Mouse (Mus musculus) gastrocnemius, postnatal 36 days (tissue): ENCODE results near the gene Pyroxd2. TPM values are rescaled to one million over a fixed set of nuclear protein-coding genes. Genes with fewer than 3 reads are reported as not detected.
A peak's percentile ranks its signal among the peaks of the same experiment; 100 is the strongest.
"Not testable (repeated sequence)": the region's sequence is repeated elsewhere in the genome, so short reads cannot be mapped to it uniquely, and the experiment has no call there.

Experiments used
- DNase-seq, 2 experiments: peaks; one replicate each; pipeline ENCODE4 v3.0.0; 2022
- intact Hi-C: fragments of 180-260 bp; cut with DNase I; formaldehyde crosslinking; loops from one replicate; pipeline ENCODE4 v1.15.1; 2025
- long read RNA-seq, 2 experiments: library from polyadenylated mRNA; stranded (forward); transcript quantifications; one replicate each; pipeline ENCODE4 v2.0.0; 2021
- total RNA-seq, 2 experiments: library from RNA; stranded (reverse); gene quantifications; 2 replicates each; pipeline ENCODE4 v1.2.3; 2021

The Pyroxd2 gene
- under 1 TPM; 0.79 to 0.96 TPM for total RNA-seq
- long read RNA-seq, experiment 1, result 0 reads
- long read RNA-seq, experiment 2, partial matches to known transcripts, result 1 of 2 reads
- long read RNA-seq, experiment 2, other reads (novel, unspliced or antisense), result 0 of 2 reads

DNA sequence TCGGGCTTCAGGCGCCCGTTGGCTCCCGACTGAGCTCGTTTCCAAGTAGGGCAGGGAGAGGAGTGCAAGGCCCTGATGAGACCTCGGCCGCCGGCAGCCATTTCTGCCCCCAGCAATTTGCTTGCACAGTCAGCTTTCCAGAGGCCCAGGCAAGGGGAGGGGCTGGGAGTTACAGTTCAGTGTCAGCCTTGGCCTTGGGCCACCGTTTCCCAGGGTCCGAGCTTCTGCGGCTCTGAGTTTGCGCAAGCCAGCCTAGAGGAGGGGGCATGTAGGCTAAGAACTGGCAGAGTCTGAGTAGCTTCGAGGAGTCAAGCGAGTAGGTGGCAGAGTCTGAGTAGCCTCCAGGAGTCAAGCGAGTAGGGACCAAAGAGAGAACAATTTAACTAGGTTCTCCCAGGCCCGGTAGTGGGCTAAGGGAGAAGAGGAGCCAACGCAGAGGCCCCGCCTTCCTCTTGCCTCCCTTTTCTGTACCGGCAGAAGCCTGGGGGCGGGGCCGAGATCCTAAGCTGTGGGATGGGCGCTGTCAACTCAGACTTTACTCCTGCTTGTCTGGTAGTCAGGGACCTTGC, at the start of gene Pyroxd2:
TSS of gene Pyroxd2 (minus strand) at position 413 of the 569 bp plus-strand sequence.
- intact Hi-C loops, result loop anchor here (10.0 kb wide), 1 partner anchor 238 kb away; the partner anchor contains the start of gene R3hcc1l
- peak; percentile 71 to 74 for DNase-seq

DNA sequence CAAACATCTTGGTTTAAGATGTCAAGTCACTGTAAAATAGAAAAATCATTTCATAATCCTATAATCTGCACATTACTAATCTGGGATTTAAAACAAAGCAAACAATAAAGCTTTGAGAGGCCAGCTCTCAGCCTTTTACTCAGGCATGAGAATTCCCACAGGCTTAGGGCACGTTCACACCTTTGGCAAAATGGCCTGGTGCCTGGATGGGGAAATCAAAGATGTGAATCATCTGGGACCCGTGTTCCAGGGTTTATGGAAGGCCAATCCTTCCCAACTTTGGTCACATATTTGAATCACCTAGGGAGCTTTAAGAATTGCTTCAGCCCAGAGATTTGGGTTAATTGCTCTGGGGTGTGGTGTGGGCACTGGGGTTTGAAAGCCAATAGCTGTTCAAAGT, 45.3 kb upstream of the Pyroxd2 start:
- DNase-seq, result no peak
- intact Hi-C loops, result loop anchor here (5.0 to 10.0 kb wide), 2 partner anchors 514 to 677 kb away; no protein-coding TSS in a partner anchor

DNA sequence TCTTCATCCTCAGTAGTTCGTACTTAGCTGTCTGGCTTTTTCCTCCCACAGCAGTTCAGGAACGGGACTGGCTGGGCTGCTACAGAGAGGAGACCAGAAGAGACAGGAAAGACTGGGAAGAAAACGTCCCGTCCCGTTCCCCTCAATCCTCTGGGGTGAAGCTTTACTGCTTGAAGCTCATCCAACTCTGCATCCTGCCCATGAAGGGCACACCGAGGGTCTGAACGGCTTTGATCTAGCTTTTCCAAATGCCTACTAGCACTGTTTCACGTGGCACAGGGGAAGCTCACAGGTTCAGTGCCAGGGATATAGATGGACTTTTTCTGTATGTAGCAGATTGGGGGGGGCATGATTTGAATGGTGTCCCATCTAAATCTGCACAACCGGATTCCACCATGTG, 43.2 kb upstream of the Pyroxd2 start:
- no peak for DNase-seq
- intact Hi-C loops, result loop anchor here (2.0 to 10.0 kb wide), 3 partner anchors 516 to 679 kb away; no protein-coding TSS in a partner anchor

DNA sequence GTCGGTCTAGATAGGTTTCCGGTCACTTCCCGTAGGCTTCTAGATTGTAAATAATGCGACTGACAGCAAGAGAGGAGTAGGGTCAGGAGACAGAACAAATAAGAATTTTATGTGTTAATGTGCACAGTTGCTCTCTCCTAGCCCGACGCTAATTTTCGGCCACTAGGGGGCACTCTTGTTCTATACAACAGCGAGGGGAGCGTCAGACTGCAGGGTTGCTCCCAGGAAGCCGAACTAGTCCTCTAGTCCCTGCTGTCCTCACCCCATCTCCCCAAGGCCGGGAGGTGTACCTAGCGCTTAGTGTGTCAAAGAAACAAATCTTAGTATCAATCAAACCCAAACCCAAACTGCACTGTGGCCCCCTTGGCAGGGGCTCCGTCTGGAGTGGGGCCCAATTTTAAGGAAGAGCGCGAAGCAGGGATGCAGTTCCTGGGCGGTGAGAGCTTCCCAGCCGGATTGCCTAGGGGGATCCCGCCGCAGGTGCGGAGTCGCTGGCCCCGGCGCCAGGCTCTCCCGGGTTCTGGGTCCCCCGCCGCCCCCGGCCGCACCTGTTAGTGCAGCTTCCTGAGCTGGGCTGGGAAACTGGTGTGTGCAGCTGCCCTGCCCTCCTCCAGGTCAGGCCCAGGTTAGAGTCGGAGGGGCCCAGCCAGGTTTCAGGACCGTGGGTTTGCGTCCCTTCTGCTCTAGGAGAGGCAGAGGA, 42.5 kb upstream of the Pyroxd2 start:
- DNase-seq, result peak; percentile 77 to 82
- intact Hi-C loops, result loop anchor here (2.0 to 10.0 kb wide), 3 partner anchors 517 to 680 kb away; no protein-coding TSS in a partner anchor

DNA sequence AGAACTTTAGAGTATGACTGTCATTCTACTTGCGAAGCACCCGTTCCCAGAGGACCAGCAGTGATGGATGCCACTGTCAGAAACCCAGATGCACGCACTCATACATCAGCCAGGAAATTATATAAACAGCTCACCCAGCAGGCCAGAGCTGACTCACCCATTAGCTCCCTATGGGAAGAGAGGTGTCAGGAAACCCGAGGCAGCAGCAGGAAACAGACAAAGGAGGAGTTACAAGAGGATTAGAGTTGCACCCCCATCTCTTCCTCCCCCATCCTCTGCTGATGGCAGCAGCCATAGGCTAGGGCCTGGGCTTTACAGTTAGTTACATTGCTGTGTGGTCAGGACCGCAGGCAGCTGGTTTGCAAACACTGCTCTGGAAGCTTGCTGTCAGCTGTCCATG, 35.7 kb upstream of the Pyroxd2 start:
- intact Hi-C loops, result no loop called here
- no peak for DNase-seq

DNA sequence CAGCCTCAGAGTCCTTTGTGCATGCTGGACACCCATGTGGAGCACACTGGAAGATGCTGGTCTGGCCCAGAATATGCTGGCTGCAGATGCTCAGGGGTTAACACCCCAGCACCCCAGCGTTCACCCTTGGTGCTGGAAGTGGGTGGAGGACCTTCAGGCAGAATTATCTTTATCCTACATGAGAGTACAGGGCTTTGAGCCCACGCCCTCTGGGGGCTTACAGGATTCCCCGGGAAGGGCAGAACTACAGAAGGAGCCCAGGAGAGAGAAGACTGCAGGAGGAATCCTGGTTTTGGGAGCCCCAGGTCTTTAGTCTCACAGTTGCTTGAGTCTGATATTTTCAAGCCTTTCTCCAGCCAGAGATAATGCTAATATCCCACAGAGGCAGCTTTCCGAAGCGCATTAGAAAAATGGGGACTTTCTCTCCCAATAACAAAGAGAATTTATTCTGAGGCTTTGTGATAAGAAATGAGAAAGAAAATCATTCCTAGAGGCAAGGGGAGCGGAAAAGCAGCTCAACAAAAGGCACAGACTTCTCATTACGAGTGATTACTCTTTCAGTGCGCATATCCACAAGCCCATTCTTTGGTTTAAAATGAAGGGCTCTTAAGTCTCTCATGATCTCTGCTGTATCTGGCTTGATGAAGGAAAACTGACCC, 33.1 kb upstream of the Pyroxd2 start:
- intact Hi-C loops, result no loop called here

DNA sequence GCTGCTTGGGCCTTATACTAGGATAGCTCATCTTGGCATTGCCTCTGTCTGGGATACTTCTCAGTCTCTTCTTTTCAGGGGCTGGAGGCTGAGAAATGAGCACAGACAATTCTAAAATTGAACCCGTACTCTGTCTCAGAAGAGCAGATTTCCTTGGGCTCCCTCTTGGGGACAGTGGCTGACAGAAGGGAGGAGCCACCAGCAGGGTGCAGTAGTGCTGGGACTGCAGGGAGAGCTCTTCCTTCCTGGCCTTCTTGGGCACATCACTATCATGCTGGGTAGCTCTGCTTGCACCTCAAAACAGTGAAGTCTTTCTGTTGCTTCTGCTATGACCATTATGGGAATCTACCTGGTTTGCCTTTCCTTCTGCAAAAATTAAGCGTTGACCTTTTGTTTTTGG, 32.6 kb upstream of the Pyroxd2 start:
- no peak for DNase-seq
- intact Hi-C loops, result no loop called here

More for the DNA sequence above, 33.1 kb upstream of the Pyroxd2 start:
- DNase-seq, result no peak

DNA sequence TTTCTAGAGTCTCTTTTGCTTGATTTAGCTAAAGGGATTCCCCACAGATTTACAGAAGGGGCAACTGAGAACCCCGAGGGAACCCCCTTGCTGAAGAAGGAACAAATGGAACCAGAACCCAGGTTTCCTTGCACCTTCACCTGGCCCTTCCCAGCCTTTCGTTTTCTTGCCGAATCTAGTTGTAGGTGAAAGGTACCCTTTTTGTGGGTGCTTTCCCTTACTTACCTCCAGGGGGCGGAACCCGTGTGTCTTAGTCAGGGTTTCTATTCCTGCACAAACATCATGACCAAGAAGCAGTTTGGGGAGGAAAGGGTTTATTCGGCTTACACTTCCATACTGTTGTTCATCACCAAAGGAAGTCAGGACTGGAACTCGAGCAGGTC, 27.6 kb upstream of the Pyroxd2 start:
- DNase-seq, intact Hi-C loops: not testable (repeated sequence)

DNA sequence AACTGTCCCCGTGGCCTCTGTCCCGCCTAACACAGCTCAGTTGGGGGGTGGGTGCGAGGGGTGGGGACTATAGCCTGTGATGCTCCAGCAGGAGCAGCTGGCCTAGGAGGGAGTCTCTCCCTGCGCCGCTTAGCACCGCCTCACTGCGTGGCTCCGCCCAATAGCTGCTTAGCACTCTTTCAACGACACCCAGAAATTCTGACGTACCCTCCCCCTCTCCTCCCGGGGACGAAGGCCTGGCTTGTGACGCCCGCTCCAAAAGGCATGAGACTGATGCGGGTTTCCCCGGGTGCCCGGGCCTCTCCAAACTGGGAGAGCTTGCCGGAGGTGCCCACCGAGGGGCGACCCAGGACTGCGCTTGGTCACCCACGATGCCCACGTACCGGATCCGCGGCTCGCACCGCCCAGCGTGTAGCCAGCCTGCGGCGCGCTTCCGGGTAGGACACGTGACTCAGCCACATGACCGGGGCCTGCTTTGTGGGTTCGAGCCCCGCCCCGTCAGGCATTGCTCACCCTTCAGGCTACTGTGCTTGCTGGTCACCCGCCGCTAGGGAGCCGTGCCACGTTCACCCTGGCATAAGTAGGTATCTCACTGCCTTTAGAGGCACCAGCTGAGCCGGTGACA, 27.1 kb upstream of the Pyroxd2 start, which contains the start of gene Hps1:
TSS of gene Hps1 (minus strand) at position 448 of the 625 bp plus-strand sequence.
- intact Hi-C loops, result loop anchor here (5.0 kb wide), 1 partner anchor 122 kb away; no protein-coding TSS in a partner anchor
- DNase-seq, result peak; percentile 78 to 84

DNA sequence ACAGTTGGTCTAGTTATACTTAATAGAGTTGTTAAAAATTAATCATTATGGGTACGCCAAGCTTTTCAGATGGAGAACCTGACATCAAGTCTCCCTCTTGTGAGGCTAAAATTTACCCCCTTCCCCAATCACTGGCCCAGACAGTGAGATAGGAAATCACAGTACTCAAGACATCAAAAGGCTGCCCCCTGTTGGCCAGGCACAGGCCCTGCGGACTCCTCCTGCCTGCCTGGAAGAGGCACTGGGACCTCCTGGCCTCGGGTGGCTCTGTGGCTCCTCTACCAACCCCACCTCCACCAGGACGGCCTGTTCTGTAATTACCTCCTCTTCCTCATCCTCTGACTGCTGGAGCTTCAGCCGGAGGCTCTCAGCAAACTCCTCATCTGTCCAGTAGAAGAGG, 25.2 kb upstream of the Pyroxd2 start:
- intact Hi-C loops, result loop anchor here (5.0 kb wide), 1 partner anchor 120 kb away; no protein-coding TSS in a partner anchor

DNA sequence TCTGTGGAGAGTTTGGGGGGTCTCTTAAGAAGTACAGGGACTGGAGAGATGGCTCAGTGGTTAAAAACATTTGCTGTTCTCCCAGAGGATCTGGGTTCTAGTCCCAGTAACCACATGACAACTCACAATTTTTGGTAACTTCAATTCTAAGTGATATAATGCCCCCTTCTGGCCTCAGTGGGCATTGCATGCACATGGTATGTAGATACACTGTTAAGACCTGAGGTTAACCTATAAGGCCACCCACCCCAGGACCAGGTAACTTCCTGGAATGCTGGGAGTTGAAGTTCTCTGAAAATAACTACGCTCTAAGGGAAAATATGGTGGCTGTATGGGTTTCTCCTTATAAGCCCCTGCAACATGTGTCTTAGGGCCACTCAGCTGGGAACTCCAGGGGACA, 24.2 kb upstream of the Pyroxd2 start:
- intact Hi-C loops, result loop anchor here (5.0 kb wide), 1 partner anchor 120 kb away; no protein-coding TSS in a partner anchor
- DNase-seq, result no peak

More for the DNA sequence above, 25.2 kb upstream of the Pyroxd2 start:
- DNase-seq, result no peak

DNA sequence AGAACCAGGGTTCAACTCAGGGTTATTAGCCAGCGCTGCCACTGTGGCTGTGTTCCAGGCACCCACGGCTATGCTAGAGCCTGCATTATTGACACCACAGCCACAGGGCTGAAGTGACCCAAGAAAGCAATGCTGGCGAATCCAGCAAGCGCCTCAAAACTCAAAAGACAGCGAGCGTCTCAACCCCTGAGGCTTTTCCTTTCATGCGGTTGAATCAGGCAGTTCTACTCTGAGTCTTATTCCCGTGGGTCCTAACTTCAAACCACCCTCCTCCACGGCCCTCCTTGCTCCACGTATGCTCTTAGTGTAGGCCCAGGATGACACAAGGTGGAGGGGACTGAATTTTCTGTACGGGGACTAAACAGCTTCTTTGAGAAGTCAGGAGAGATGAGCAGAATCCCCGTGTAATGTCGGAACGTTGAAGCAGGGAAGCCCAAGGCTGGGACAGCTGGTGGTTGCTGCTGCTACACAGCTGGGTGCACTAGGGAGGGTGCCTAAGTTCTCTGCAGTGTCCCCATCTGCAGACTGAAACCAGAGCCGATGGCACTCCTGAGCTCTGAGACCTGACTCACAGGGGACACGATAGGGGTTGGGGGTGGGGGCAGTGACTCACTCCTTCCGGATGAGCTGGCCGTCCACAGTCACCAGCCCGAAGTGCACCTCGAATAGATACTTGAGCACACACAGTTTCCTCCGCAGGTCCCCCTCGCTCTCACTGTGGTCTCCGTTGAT, 17.7 kb upstream of the Pyroxd2 start:
- intact Hi-C loops, result no loop called here
- no peak for DNase-seq

DNA sequence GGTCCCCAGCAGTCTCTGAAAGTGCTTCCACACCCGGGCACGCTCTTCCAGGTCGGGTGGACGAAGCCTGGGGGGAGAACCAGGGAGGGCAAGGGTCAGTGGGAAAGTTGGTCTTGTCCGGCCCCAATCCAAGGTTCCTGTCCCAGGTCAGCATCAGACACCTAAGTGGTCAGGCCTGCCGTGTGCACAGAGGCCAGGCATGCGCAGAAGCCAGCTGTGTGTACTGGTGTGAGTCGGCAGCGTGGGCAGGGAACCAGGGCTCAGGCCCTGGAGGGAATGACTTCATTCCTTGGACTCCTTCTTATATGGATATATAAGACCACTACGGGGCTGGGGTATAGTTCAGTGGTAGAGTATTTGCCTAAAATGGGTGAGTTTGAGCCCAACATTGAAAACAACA, 17.1 kb upstream of the Pyroxd2 start:
- intact Hi-C loops, result no loop called here
- DNase-seq, result no peak

DNA sequence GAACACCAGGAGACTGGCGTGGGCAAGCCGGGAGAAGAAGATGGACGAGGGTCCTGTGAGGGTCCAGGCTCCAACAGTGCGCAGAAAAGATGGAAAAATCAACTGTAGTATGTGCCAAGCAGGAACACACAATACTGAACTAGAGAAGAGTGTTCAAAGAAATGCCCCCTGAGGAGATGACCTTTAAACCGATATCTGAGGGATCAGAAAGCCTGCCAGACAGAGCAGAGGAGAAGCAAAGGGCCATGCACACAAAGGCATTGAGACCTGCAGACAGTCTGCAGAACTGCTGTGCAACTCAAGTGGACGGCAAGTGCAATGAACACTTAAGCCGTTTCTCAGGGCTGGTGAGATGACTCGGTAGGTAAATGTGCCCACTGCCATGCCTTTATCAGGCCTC, 14.8 kb upstream of the Pyroxd2 start:
- intact Hi-C loops, result no loop called here

DNA sequence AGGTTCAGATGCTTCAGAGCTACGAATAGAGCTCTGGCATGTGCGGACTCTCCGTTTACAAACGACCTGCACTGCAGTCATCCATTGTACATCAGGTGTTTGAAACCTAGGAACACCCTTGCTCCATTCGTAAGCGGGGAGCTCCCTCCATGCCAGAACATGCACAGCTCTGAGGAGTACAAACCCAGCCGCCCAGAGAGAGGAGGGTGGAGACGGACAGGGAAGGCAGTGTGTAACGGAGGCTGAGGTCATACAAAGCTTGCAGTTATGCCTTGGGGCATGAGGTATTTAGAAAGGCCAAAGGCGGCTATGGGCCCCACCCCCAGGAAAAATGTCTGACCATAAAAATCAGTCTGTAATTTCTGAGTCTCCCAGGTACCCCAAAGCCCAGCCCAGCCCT, 11.8 kb upstream of the Pyroxd2 start:
- intact Hi-C loops, result no loop called here
- DNase-seq, result peak in 1 of 2 experiments; percentile 10

More for the DNA sequence above, 14.8 kb upstream of the Pyroxd2 start:
- DNase-seq, result no peak

DNA sequence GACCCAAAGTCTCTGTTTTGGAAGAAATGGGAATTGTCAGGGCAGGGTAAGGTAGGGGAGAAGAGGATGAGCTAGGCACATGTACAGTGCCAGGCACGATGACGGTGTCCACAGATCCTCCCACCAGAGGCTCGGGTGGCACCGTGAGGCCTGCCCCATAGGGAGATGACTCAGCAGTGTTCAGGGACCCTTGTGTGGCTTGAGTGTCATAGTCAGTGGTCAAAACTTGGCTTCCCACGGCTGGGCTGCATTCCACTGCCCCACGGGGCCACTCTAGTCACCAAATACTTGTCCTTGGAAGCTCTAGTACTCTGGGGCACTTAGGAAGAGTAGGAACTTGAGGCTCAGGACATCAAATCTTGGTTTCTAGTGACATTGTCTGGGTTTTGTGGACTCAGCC, 4.1 kb upstream of the Pyroxd2 start:
- intact Hi-C loops, result loop anchor here (10.0 kb wide), 1 partner anchor 242 kb away; the partner anchor contains the start of gene R3hcc1l
- DNase-seq, result no peak

DNA sequence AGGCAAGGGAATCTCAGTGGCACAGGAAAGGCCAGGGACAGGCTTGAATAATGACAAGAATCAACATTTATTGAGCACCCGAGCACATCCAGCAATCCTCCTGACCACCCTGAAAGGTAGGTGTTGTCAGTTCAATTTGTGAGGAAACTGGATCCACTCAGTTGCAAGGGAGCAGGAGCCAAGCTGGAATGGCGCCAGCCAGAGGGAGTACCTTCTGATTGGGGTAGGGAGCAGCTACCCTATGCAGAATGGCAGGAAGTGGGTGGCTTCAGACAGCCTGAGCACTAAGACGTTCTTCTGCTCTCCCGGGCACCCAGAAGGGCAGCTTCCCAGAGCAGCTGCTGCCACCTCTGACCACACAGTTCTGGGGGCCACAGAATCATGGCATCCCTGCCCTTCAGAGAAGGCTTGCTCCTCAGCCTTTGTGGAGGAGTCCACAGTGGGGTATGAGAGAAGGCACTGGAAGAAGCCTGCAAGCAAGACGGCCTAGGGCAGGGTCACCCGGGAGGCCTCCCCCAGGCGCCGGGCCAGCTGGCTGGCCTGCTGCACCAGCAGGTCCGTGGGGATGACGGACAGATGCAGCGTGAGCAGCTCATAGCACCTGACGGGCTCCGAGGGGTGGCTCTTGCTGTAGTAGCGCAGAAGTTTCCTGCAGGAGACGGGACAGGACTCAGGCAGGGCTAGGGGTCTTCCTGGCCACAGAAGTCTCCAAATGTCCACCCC, 2.7 kb upstream of the Pyroxd2 start:
- intact Hi-C loops, result loop anchor here (10.0 kb wide), 1 partner anchor 241 kb away; the partner anchor contains the start of gene R3hcc1l
- DNase-seq, result no peak

DNA sequence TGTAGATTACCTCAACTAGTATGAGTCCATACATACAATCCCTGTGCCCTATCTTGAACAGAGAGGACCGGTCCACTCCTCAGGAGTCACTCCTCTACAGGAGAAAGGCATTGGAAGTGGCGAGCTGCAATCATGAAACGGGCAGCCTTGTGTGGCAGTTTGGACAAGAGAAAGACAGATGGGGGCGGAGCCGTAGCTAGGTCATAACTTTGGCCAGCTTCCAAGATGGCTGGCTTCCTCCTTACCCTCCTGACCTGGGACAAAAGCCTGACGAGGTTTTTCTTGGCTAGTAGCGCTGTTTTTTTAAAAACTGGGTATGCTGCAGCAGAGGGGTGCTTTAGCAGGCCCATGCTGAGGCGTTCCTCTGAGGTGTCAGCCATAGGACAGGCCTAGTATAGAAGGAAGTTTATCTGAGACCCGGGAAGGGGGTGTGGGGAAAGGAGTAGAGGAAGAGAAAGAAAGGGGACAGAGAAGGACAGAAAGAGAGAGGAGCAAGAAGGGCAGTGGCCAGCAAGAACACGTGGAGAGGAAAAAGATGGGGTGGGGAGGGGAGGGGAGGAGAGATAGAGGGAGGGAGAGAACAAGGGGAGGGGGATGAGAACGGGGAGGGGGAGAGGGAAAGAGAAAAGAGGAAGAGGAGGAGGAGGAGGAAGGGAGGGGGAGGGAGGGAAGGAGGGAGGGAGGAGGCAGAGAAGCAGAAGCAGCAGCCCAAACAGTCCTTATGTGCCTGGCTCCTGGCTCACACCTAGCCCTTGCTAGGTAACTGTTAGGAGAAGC, 754 bp upstream of the Pyroxd2 start:
- DNase-seq, result peak; percentile 60 to 64

More for the DNA sequence above, 754 bp upstream of the Pyroxd2 start:
- intact Hi-C loops, result loop anchor here (10.0 kb wide), 1 partner anchor 239 kb away; the partner anchor contains the start of gene R3hcc1l
